In the genomic region with DNA sequence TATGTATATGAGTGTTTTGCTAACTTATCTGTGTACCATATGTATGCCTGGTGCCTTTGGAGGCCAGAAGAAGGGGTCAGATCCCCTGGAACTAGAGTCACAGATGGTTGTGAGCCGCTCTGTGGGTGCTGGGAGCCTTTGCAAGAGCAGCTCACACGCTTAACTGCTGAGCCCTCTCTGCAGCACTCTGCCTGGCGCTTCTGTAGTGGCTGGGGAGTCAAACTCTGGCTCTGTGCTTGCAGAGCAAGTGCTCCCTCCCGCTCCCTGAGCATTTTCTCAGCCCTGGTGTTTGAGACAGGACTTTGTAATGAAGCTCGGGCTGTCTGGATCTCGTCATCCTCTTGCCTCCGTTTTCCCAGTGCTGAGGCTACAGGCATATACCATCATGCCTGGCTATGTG, we compare ENCODE assay signal across 14 mouse cellular contexts. TPM values are rescaled to one million over a fixed set of nuclear protein-coding genes. Genes with fewer than 3 reads are reported as not detected.
DNase-seq lines count a peak whose midpoint lies in the region; ATAC-seq and TF ChIP-seq lines count a peak whose summit lies in the region.
"Had no signal": no experiment of that assay in that cellular context is flagged by ENCODE, and none has a peak within 500 bp of the region (broad histone marks: within the 10 kb centered on the region; RNA-seq: fewer than 3 reads in every experiment).

No protein-coding gene starts in this region.

- no peak for TF ChIP-seq POLR2A in kidney, adult 2 months (IDR thresholded peaks at IDR 0.05; ENCODE audit: low read depth, low read length)
- peak; percentile 46; the same call in 1 of the 2 replicates for TF ChIP-seq POLR2A in cortical plate, adult 2 months (IDR thresholded peaks at IDR 0.05; ENCODE audit: extremely low read depth, insufficient read depth, low read length)

- 55% methylated on average over 7 of the region's 7 CpGs for WGBS in heart, embryonic 10.5 days
- WGBS in kidney, embryonic 15.5 days, result 81% methylated on average over 7 of the region's 7 CpGs
- 77% methylated on average over 7 of the region's 7 CpGs for WGBS in kidney, adult 2 months
- 68% methylated on average over 7 of the region's 7 CpGs for WGBS in intestine, embryonic 16.5 days

- H3K4me3 ChIP-seq in heart, embryonic 10.5 days, result no peak overlapping the region
- H3K4me3 ChIP-seq in kidney, embryonic 15.5 days (replicated peaks), result no peak overlapping the region
- no peak overlapping the region for H3K4me3 ChIP-seq in kidney, adult 2 months (ENCODE audit: insufficient read depth, low read depth, low read length)
- H3K4me3 ChIP-seq in cortical plate, adult 2 months (ENCODE audit: insufficient read depth, low read length), result no peak overlapping the region
- no peak overlapping the region for H3K4me3 ChIP-seq in intestine, embryonic 16.5 days (ENCODE audit: low read length)

- peaks cover 93% of the 10 kb centered on the region for H3K4me1 ChIP-seq in heart, embryonic 10.5 days
- H3K4me1 ChIP-seq in kidney, embryonic 15.5 days, result peaks cover 52% of the 10 kb centered on the region
- peaks cover 19% of the 10 kb centered on the region for H3K4me1 ChIP-seq in kidney, adult 2 months (ENCODE audit: control insufficient read depth, insufficient read depth, low read length)
- peaks cover 38% of the 10 kb centered on the region for H3K4me1 ChIP-seq in cortical plate, adult 2 months (ENCODE audit: control insufficient read depth, insufficient read depth, low read length)
- H3K4me1 ChIP-seq in intestine, embryonic 16.5 days (ENCODE audit: control insufficient read depth, insufficient read depth, low read length), result peaks cover 44% of the 10 kb centered on the region

- TF ChIP-seq CTCF in kidney, adult 2 months (conservative IDR thresholded peaks at IDR 0.05; ENCODE audit: insufficient read depth, insufficient read length, low read depth, low read length), result no peak
- TF ChIP-seq CTCF in cortical plate, adult 2 months (IDR thresholded peaks at IDR 0.05; ENCODE audit: extremely low read depth, insufficient read depth, low read length), result no peak

- peak overlapping the region; percentile 86 for H3K27ac ChIP-seq in heart, embryonic 10.5 days
- H3K27ac ChIP-seq in kidney, embryonic 15.5 days, result peak overlapping the region; percentile 27; the same call in 1 of the 2 replicates
- H3K27ac ChIP-seq in kidney, adult 2 months (ENCODE audit: insufficient read depth, low read depth, low read length), result no peak overlapping the region
- H3K27ac ChIP-seq in cortical plate, adult 2 months (ENCODE audit: insufficient read depth, low read length), result peak overlapping the region; percentile 96; the same call in 1 of the 2 replicates
- no peak overlapping the region for H3K27ac ChIP-seq in intestine, embryonic 16.5 days (ENCODE audit: low read length)
- H3K27ac ChIP-seq: macrophage had no signal

- no peak for DNase-seq in heart, embryonic 10.5 days (ENCODE audit: low spot score)
- DNase-seq in heart, postnatal 10 days, result no peak
- DNase-seq in kidney, adult 2 months, result no peak
- no peak for DNase-seq in embryo, embryonic 11 days
- DNase-seq: heart, postnatal 4 days; kidney, adult 18-20 months; right cerebral cortex, postnatal 4 days; thymus, postnatal 36 days had no signal

- H3K9ac ChIP-seq in kidney, embryonic 15.5 days, result no peak overlapping the region
- no peak overlapping the region for H3K9ac ChIP-seq in intestine, embryonic 16.5 days (ENCODE audit: low read depth, low read length)

- H3K27me3 ChIP-seq in heart, embryonic 10.5 days (ENCODE audit: insufficient read depth, poor library complexity, severe bottlenecking), result no peaks in the 10 kb centered on the region
- no peaks in the 10 kb centered on the region for H3K27me3 ChIP-seq in kidney, embryonic 15.5 days
- no peaks in the 10 kb centered on the region for H3K27me3 ChIP-seq in kidney, adult 2 months (replicated peaks; ENCODE audit: control insufficient read depth, insufficient read depth, low read length)
- no peaks in the 10 kb centered on the region for H3K27me3 ChIP-seq in intestine, embryonic 16.5 days (replicated peaks; ENCODE audit: control insufficient read depth, insufficient read depth, low read length)

- ATAC-seq in kidney, embryonic 15.5 days (replicated peaks; ENCODE audit: low FRiP score), result no peak
- ATAC-seq in intestine, embryonic 16.5 days, result no peak
- ATAC-seq: CD4-positive, CD25-positive, alpha-beta regulatory T cell, adult 4 months had no signal

- intact Hi-C loops in heart, postnatal 10 days (cut with DNase I), result no loop called here

- no peak overlapping the region for H3K4me2 ChIP-seq in kidney, embryonic 15.5 days
- H3K4me2 ChIP-seq in intestine, embryonic 16.5 days (ENCODE audit: low read depth, low read length), result 0 out of 2 replicates have a peak overlapping the region, but pooled peaks have one; percentile 11

- H3K36me3 ChIP-seq in heart, embryonic 10.5 days, result peaks cover 16% of the 10 kb centered on the region; the same call in 1 of the 2 replicates
- peaks cover 13% of the 10 kb centered on the region for H3K36me3 ChIP-seq in kidney, embryonic 15.5 days
- no peaks in the 10 kb centered on the region for H3K36me3 ChIP-seq in kidney, adult 2 months (ENCODE audit: control insufficient read depth, insufficient read depth, low read length)
- H3K36me3 ChIP-seq in intestine, embryonic 16.5 days (ENCODE audit: control insufficient read depth, insufficient read depth, low read length), result no peaks in the 10 kb centered on the region

- H3K9me3 ChIP-seq in heart, embryonic 10.5 days, result no peaks in the 10 kb centered on the region
- H3K9me3 ChIP-seq in kidney, embryonic 15.5 days (replicated peaks), result no peaks in the 10 kb centered on the region
- H3K9me3 ChIP-seq in intestine, embryonic 16.5 days (ENCODE audit: control insufficient read depth, low read length), result no peaks in the 10 kb centered on the region

RNA-seq across cellular contexts. Expression of a gene that starts 6.7 kb away (rescaled TPM):
- 94.8 and 106 TPM in 2 replicates for polyA plus RNA-seq in heart, embryonic 10.5 days (2016; fragmentation: Nextera tagmentation; extraction: Ambion mirVana)
- total RNA-seq in heart, postnatal 10 days (2021), result 100 to 1,000 TPM; 171 to 174 TPM
- polyA plus RNA-seq in kidney, embryonic 15.5 days (2015; fragmentation: Nextera tagmentation; extraction: Ambion mirVana), result 97.9 and 106 TPM in 2 replicates
- 83.9 and 89.2 TPM in 2 replicates for polyA plus RNA-seq in kidney, adult 2 months (2012; rRNA removed)
- 144 and 161 TPM in 2 replicates for polyA plus RNA-seq in cortical plate, adult 2 months (2012; rRNA removed)
- polyA plus RNA-seq in intestine, embryonic 16.5 days (2015; fragmentation: Nextera tagmentation; extraction: Ambion mirVana), result 58.5 and 60.3 TPM in 2 replicates

RNA-seq across cellular contexts. Expression of a gene that starts 45.0 kb away (rescaled TPM):
- polyA plus RNA-seq in heart, embryonic 10.5 days (2016; fragmentation: Nextera tagmentation; extraction: Ambion mirVana), result 36.3 and 37.4 TPM in 2 replicates
- 10 to 100 TPM; 60.3 to 65.0 TPM for total RNA-seq in heart, postnatal 10 days (2021)
- 26.9 and 29.4 TPM in 2 replicates for polyA plus RNA-seq in kidney, embryonic 15.5 days (2015; fragmentation: Nextera tagmentation; extraction: Ambion mirVana)
- 16.9 and 19.3 TPM in 2 replicates for polyA plus RNA-seq in kidney, adult 2 months (2012; rRNA removed)
- 32.7 and 33.8 TPM in 2 replicates for polyA plus RNA-seq in cortical plate, adult 2 months (2012; rRNA removed)
- 21.5 and 21.8 TPM in 2 replicates for polyA plus RNA-seq in intestine, embryonic 16.5 days (2015; fragmentation: Nextera tagmentation; extraction: Ambion mirVana)

RNA-seq across cellular contexts. Expression of a gene that starts 45.0 kb away (rescaled TPM):
- 54.1 and 55.6 TPM in 2 replicates for polyA plus RNA-seq in heart, embryonic 10.5 days (2016; fragmentation: Nextera tagmentation; extraction: Ambion mirVana)
- total RNA-seq in heart, postnatal 10 days (2021), result 10 to 100 TPM; 32.5 to 35.1 TPM
- 83.1 and 90.5 TPM in 2 replicates for polyA plus RNA-seq in kidney, embryonic 15.5 days (2015; fragmentation: Nextera tagmentation; extraction: Ambion mirVana)
- 142 and 163 TPM in 2 replicates for polyA plus RNA-seq in kidney, adult 2 months (2012; rRNA removed)
- polyA plus RNA-seq in cortical plate, adult 2 months (2012; rRNA removed), result 1,185 and 1,204 TPM in 2 replicates
- polyA plus RNA-seq in intestine, embryonic 16.5 days (2015; fragmentation: Nextera tagmentation; extraction: Ambion mirVana), result 65.6 and 73.0 TPM in 2 replicates

RNA-seq across cellular contexts. Expression of a gene that starts 55.7 kb away (rescaled TPM):
- polyA plus RNA-seq in heart, embryonic 10.5 days (2016; fragmentation: Nextera tagmentation; extraction: Ambion mirVana), result not detected in 2 replicates
- not detected for total RNA-seq in heart, postnatal 10 days (2021)
- 0.28 and 0.86 TPM in 2 replicates for polyA plus RNA-seq in kidney, embryonic 15.5 days (2015; fragmentation: Nextera tagmentation; extraction: Ambion mirVana)
- polyA plus RNA-seq in kidney, adult 2 months (2012; rRNA removed), result not detected in 2 replicates
- 188 and 192 TPM in 2 replicates for polyA plus RNA-seq in cortical plate, adult 2 months (2012; rRNA removed)
- 1.5 and 1.8 TPM in 2 replicates for polyA plus RNA-seq in intestine, embryonic 16.5 days (2015; fragmentation: Nextera tagmentation; extraction: Ambion mirVana)
- total RNA-seq: heart, postnatal 4 days had no signal
- polyA plus RNA-seq: CD4-positive, CD25-positive, alpha-beta regulatory T cell, adult 4 months; liver, embryonic 16.5 days; macrophage had no signal

Comparison
In these comparisons a context has a peak if more than half of its experiments do, and no peak if none do; other contexts are left out.
1. H3K27ac ChIP-seq: peak in heart, embryonic 10.5 days (single experiment), kidney, embryonic 15.5 days (single experiment) and cortical plate, adult 2 months (single experiment); none in kidney, adult 2 months (single experiment) and intestine, embryonic 16.5 days (single experiment).